In the genomic region with DNA sequence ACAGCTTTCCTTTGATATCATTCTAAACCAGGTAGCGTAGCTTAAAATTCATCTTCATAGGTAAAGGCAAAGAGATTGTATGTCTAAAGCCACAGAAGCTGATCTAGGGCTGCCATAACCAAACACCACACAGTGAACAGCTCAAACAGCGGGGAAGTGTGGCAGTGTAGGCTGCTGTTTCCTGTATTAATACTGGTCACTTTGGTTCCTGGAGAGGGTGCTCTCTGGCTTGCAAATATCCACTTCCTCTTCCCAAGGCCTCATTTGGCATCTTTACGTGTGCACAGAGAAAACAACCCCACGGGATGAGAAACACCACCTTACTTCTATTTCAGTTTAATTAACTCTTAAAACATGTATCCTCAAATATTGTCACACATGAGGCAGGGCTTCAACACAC, we compare ENCODE assay signal across 27 mouse cellular contexts. TPM values are rescaled to one million over a fixed set of nuclear protein-coding genes. Genes with fewer than 3 reads are reported as not detected.
A peak's percentile ranks its signal among the peaks of the same experiment; 100 is the strongest.
DNase-seq lines count a peak whose midpoint lies in the region; ATAC-seq and TF ChIP-seq lines count a peak whose summit lies in the region.
"Had no signal": no experiment of that assay in that cellular context is flagged by ENCODE, and none has a peak within 500 bp of the region (broad histone marks: within the 10 kb centered on the region; RNA-seq: fewer than 3 reads in every experiment).

No protein-coding gene starts in this region.

- no peak for DNase-seq in heart, postnatal 0 days (ENCODE audit: low spot score)
- DNase-seq in heart, adult 8-10 months (ENCODE audit: low spot score): no peak
- no peak for DNase-seq in G1E (ENCODE audit: low spot score)
- no peak for DNase-seq in midbrain, embryonic 11.5 days (ENCODE audit: low spot score, missing footprints)
- DNase-seq: adrenal gland, adult 8-10 months; adrenal gland, postnatal 25 days; B cell, adult 2 months; cerebellum, adult 18-20 months; cerebellum, adult 9-10 months; cerebellum, postnatal 14 days; gastrocnemius, postnatal 10 days; gastrocnemius, postnatal 36 days; heart, adult 11 months; heart, postnatal 14 days; kidney, adult 2 months had no signal

- no peaks in the 10 kb centered on the region for H3K27me3 ChIP-seq in heart, postnatal 0 days (ENCODE audit: control insufficient read depth, insufficient read depth, low read length)
- H3K27me3 ChIP-seq in G1E (ENCODE audit: insufficient read depth, low read length): no peaks in the 10 kb centered on the region
- H3K27me3 ChIP-seq in forebrain, embryonic 15.5 days: no peaks in the 10 kb centered on the region
- H3K27me3 ChIP-seq in midbrain, embryonic 11.5 days (ENCODE audit: control insufficient read depth, insufficient read depth, low read length): no peaks in the 10 kb centered on the region
- H3K27me3 ChIP-seq: embryonic facial prominence, embryonic 13.5 days; forebrain, embryonic 12.5 days; heart, embryonic 15.5 days; hindbrain, embryonic 12.5 days; hindbrain, embryonic 15.5 days had no signal

- H3K9me3 ChIP-seq in heart, postnatal 0 days (replicated peaks; ENCODE audit: control insufficient read depth, low read length): no peaks in the 10 kb centered on the region
- no peaks in the 10 kb centered on the region for H3K9me3 ChIP-seq in G1E (replicated peaks)
- H3K9me3 ChIP-seq in forebrain, embryonic 15.5 days: no peaks in the 10 kb centered on the region
- H3K9me3 ChIP-seq in midbrain, embryonic 11.5 days (ENCODE audit: control insufficient read depth, low read length): no peaks in the 10 kb centered on the region; the same call in 1 of the 2 replicates
- H3K9me3 ChIP-seq: embryonic facial prominence, embryonic 10.5 days; embryonic facial prominence, embryonic 13.5 days; forebrain, embryonic 12.5 days; heart, embryonic 15.5 days; hindbrain, embryonic 15.5 days had no signal

- H3K4me2 ChIP-seq in heart, postnatal 0 days (ENCODE audit: low read depth, low read length): no peak overlapping the region
- no peak overlapping the region for H3K4me2 ChIP-seq in forebrain, embryonic 15.5 days (replicated peaks)
- no peak overlapping the region for H3K4me2 ChIP-seq in midbrain, embryonic 11.5 days
- H3K4me2 ChIP-seq: embryonic facial prominence, embryonic 13.5 days; forebrain, embryonic 12.5 days; heart, embryonic 15.5 days; hindbrain, embryonic 12.5 days; hindbrain, embryonic 15.5 days had no signal

- no peak overlapping the region for H3K4me3 ChIP-seq in heart, postnatal 0 days (ENCODE audit: low read depth, low read length)
- H3K4me3 ChIP-seq in G1E (ENCODE audit: low read depth, low read length): no peak overlapping the region
- H3K4me3 ChIP-seq in forebrain, embryonic 15.5 days: no peak overlapping the region
- H3K4me3 ChIP-seq in midbrain, embryonic 11.5 days (ENCODE audit: low read depth, low read length): no peak overlapping the region
- H3K4me3 ChIP-seq: embryonic facial prominence, embryonic 10.5 days; embryonic facial prominence, embryonic 13.5 days; erythroblast, embryonic 14.5 days; forebrain, embryonic 12.5 days; heart, embryonic 15.5 days; hindbrain, embryonic 12.5 days; hindbrain, embryonic 15.5 days had no signal

- no peak overlapping the region for H3K9ac ChIP-seq in heart, postnatal 0 days (replicated peaks; ENCODE audit: low read depth, low read length)
- H3K9ac ChIP-seq in forebrain, embryonic 15.5 days (replicated peaks): no peak overlapping the region
- no peak overlapping the region for H3K9ac ChIP-seq in midbrain, embryonic 11.5 days (ENCODE audit: low read length)
- H3K9ac ChIP-seq: embryonic facial prominence, embryonic 13.5 days; forebrain, embryonic 12.5 days; heart, embryonic 15.5 days; hindbrain, embryonic 12.5 days; hindbrain, embryonic 15.5 days had no signal

- 0 out of 2 replicates have a peak overlapping the region, but pooled peaks have one; percentile 15 for H3K27ac ChIP-seq in heart, postnatal 0 days (ENCODE audit: low read depth)
- H3K27ac ChIP-seq in forebrain, embryonic 15.5 days (replicated peaks): no peak overlapping the region
- H3K27ac ChIP-seq in midbrain, embryonic 11.5 days (ENCODE audit: low read depth, low read length): no peak overlapping the region
- H3K27ac ChIP-seq: embryonic facial prominence, embryonic 10.5 days; embryonic facial prominence, embryonic 13.5 days; forebrain, embryonic 12.5 days; heart, embryonic 15.5 days; hindbrain, embryonic 12.5 days; hindbrain, embryonic 15.5 days had no signal

- WGBS in heart, postnatal 0 days: 66% methylated on average over 4 of the region's 4 CpGs
- 86% methylated on average over 4 of the region's 4 CpGs for WGBS in forebrain, embryonic 15.5 days
- 86% methylated on average over 4 of the region's 4 CpGs for WGBS in midbrain, embryonic 11.5 days

- peaks cover 9% of the 10 kb centered on the region; the same call in 1 of the 2 replicates for H3K4me1 ChIP-seq in heart, postnatal 0 days (ENCODE audit: control insufficient read depth, insufficient read depth)
- peaks cover 9% of the 10 kb centered on the region for H3K4me1 ChIP-seq in G1E (ENCODE audit: insufficient read depth, low read depth, low read length)
- no peaks in the 10 kb centered on the region for H3K4me1 ChIP-seq in forebrain, embryonic 15.5 days
- H3K4me1 ChIP-seq in midbrain, embryonic 11.5 days (ENCODE audit: control insufficient read depth, insufficient read depth, low read length): no peaks in the 10 kb centered on the region
- H3K4me1 ChIP-seq: forebrain, embryonic 12.5 days; hindbrain, embryonic 12.5 days; hindbrain, embryonic 15.5 days had no signal

- peaks cover 19% of the 10 kb centered on the region for H3K36me3 ChIP-seq in heart, postnatal 0 days (replicated peaks; ENCODE audit: control insufficient read depth, insufficient read depth, low read length)
- peaks cover 66% of the 10 kb centered on the region for H3K36me3 ChIP-seq in G1E (replicated peaks)
- no peaks in the 10 kb centered on the region for H3K36me3 ChIP-seq in forebrain, embryonic 15.5 days
- no peaks in the 10 kb centered on the region for H3K36me3 ChIP-seq in midbrain, embryonic 11.5 days (ENCODE audit: control insufficient read depth, insufficient read depth, low read length)
- H3K36me3 ChIP-seq: embryonic facial prominence, embryonic 10.5 days; embryonic facial prominence, embryonic 13.5 days; forebrain, embryonic 12.5 days; hindbrain, embryonic 12.5 days; hindbrain, embryonic 15.5 days had no signal

- TF ChIP-seq CTCF in heart, postnatal 0 days (IDR thresholded peaks at IDR 0.05; ENCODE audit: low read depth): no peak
- TF ChIP-seq CTCF in G1E (IDR thresholded peaks at IDR 0.05; ENCODE audit: low read depth, low read length): no peak

- TF ChIP-seq EP300 in heart, postnatal 0 days (IDR thresholded peaks at IDR 0.05; ENCODE audit: low read depth): no peak

- ATAC-seq in heart, postnatal 0 days (ENCODE audit: insufficient read depth, low read depth): no peak
- peak; percentile 15; the same call in 1 of the 2 replicates for ATAC-seq in G1E (ENCODE audit: extremely low read depth, insufficient number of reproducible peaks, low FRiP score, poor library complexity, severe bottlenecking)
- peak; percentile 72 for ATAC-seq in megakaryocyte, adult 5-6 weeks (ENCODE audit: poor library complexity, severe bottlenecking)
- no peak for ATAC-seq in forebrain, embryonic 15.5 days (replicated peaks)
- ATAC-seq in midbrain, embryonic 11.5 days (ENCODE audit: low FRiP score): no peak
- ATAC-seq: activated CD4-positive, CD25-positive, alpha-beta regulatory T cell, adult 4 months; forebrain, embryonic 16.5 days; intestine, postnatal 0 days had no signal

RNA-seq across cellular contexts. Expression of a gene that starts 9.2 kb away (rescaled TPM):
- total RNA-seq in heart, postnatal 0 days (2014; rRNA removed; ENCODE audit: low replicate concordance): 55.2 and 58.1 TPM in 2 replicates
- 58.4 and 59.5 TPM in 2 replicates for polyA plus RNA-seq in heart, postnatal 0 days (2015; fragmentation: Nextera tagmentation; extraction: Ambion mirVana)
- 10 to 100 TPM; 39.5 to 67.3 (median 48.9) TPM for total RNA-seq in heart, adult 8-10 months (2022)
- total RNA-seq in G1E (2014; fragmentation: Nextera tagmentation) (61.5 and 62.5 TPM in 2 replicates), G1E (2017) (37.1 and 41.4 TPM in 2 replicates)
- polyA plus RNA-seq in G1E (2012): 1.2 TPM in 2 replicates
- total RNA-seq in megakaryocyte, adult 5-6 weeks (2015): 7.0 and 8.3 TPM in 2 replicates
- 7.5 and 8.4 TPM in 2 replicates for total RNA-seq in megakaryocyte, adult 5-6 weeks (2017)
- 9.7 and 10.7 TPM in 2 replicates for polyA plus RNA-seq in forebrain, embryonic 15.5 days (2015; fragmentation: Nextera tagmentation; extraction: Ambion mirVana)
- polyA plus RNA-seq in midbrain, embryonic 11.5 days (2014; fragmentation: Nextera tagmentation; extraction: Ambion mirVana): 20.4 and 25.4 TPM in 2 replicates
- polyA plus RNA-seq: erythroblast, embryonic 14.5 days had no signal

RNA-seq across cellular contexts. Expression of a gene that starts 42.2 kb away (rescaled TPM):
- total RNA-seq in heart, postnatal 0 days (2014; rRNA removed; ENCODE audit: low replicate concordance): 32.3 and 78.2 TPM in 2 replicates
- 26.5 and 28.5 TPM in 2 replicates for polyA plus RNA-seq in heart, postnatal 0 days (2015; fragmentation: Nextera tagmentation; extraction: Ambion mirVana)
- 10 to 100 TPM; 18.9 to 25.4 (median 24.4) TPM for total RNA-seq in heart, adult 8-10 months (2022)
- total RNA-seq in G1E (2014; fragmentation: Nextera tagmentation) (6.5 and 12.7 TPM in 2 replicates), G1E (2017) (17.3 and 17.9 TPM in 2 replicates)
- 0.05 and 0.07 TPM in 2 replicates for polyA plus RNA-seq in G1E (2012)
- total RNA-seq in megakaryocyte, adult 5-6 weeks (2015): 17.8 and 25.6 TPM in 2 replicates
- total RNA-seq in megakaryocyte, adult 5-6 weeks (2017): 49.4 and 66.0 TPM in 2 replicates
- polyA plus RNA-seq in forebrain, embryonic 15.5 days (2015; fragmentation: Nextera tagmentation; extraction: Ambion mirVana): 5.7 and 6.9 TPM in 2 replicates
- polyA plus RNA-seq in midbrain, embryonic 11.5 days (2014; fragmentation: Nextera tagmentation; extraction: Ambion mirVana): 16.5 and 20.2 TPM in 2 replicates
- polyA plus RNA-seq: erythroblast, embryonic 14.5 days had no signal

Comparison
In these comparisons a context has a peak if more than half of its experiments do, and no peak if none do; other contexts are left out.
1. ATAC-seq: peak in G1E (single experiment) and megakaryocyte, adult 5-6 weeks (single experiment); none in heart, postnatal 0 days (single experiment), forebrain, embryonic 15.5 days (single experiment) and midbrain, embryonic 11.5 days (single experiment).